Mouse (Mus musculus) liver, postnatal 0 days (tissue): ENCODE results near the gene Fosb.

ENCODE experiments used
- CTCF ChIP-seq: sonication (generic); IDR thresholded peaks from 2 replicates; pipeline ENCODE4 v1.5.1; 2016; ENCODE audit warnings: antibody characterized with exemption, low read depth
- EP300 ChIP-seq: IDR thresholded peaks from 2 replicates; pipeline ENCODE4 v1.6.1; 2016; ENCODE audit warnings: antibody characterized with exemption, low read depth, mild to moderate bottlenecking

GRCm38 (mm10) chr7:19300501-19301421, 9.1 kb downstream of the Fosb start:
- TF ChIP-seq CTCF (peak; percentile 98), EP300 (peak; percentile 29; the same call in 1 of the 2 replicates)
